Mouse (Mus musculus) ES-Bruce4 (cell line): ENCODE results near the gene Tango2. TPM values are rescaled to one million over a fixed set of nuclear protein-coding genes. Genes with fewer than 3 reads are reported as not detected.

Experiments
- H3K27ac ChIP-seq: 2 replicates; pipeline ENCODE4 v1.5.1; 2012; ENCODE audit warnings: low read length, inconsistent platforms; ENCODE audit not compliant: insufficient read depth
- H3K27me3 ChIP-seq: 2 replicates; pipeline ENCODE4 v1.6.1; 2012; ENCODE audit warnings: mild to moderate bottlenecking, low read length, inconsistent platforms; ENCODE audit not compliant: control insufficient read depth, poor library complexity, insufficient read depth, severe bottlenecking
- H3K36me3 ChIP-seq: 2 replicates; pipeline ENCODE4 v1.6.1; 2012; ENCODE audit warnings: inconsistent platforms, mild to moderate bottlenecking, low read length, moderate library complexity; ENCODE audit not compliant: control insufficient read depth, poor library complexity, insufficient read depth, severe bottlenecking
- H3K4me1 ChIP-seq: one replicate; pipeline ENCODE4 v1.8.1; 2011; ENCODE audit warnings: low read length; ENCODE audit not compliant: control insufficient read depth, insufficient read depth
- H3K4me3 ChIP-seq: 2 replicates; pipeline ENCODE4 v1.5.1; 2011; ENCODE audit warnings: low read depth, mild to moderate bottlenecking, low read length
- H3K9ac ChIP-seq: 2 replicates; pipeline ENCODE4 v1.6.1; 2012; ENCODE audit warnings: low read depth, mild to moderate bottlenecking, inconsistent platforms; ENCODE audit not compliant: poor library complexity, severe bottlenecking
- H3K9me3 ChIP-seq: replicated peaks from 2 replicates; pipeline ENCODE4 v1.6.1; 2012; ENCODE audit warnings: mild to moderate bottlenecking, low read length, inconsistent platforms; ENCODE audit not compliant: control insufficient read depth, poor library complexity, insufficient read depth, severe bottlenecking
- CTCF ChIP-seq: IDR thresholded peaks from one replicate; pipeline ENCODE4 v1.8.1; 2011; ENCODE audit warnings: low read depth, low read length
- EP300 ChIP-seq: IDR thresholded peaks from 2 replicates; pipeline ENCODE4 v1.6.1; 2011; ENCODE audit warnings: low read depth, low read length; ENCODE audit not compliant: insufficient read depth
- POLR2A ChIP-seq: IDR thresholded peaks from one replicate; pipeline ENCODE4 v1.8.1; 2011; ENCODE audit warnings: low read length; ENCODE audit not compliant: insufficient read depth
- polyA plus RNA-seq: library from polyadenylated mRNA; stranded (reverse); fragments of >200 nt; gene quantifications from 2 replicates; pipeline ENCODE4 v1.2.4, GENCODE M21; 2011; ENCODE audit warnings: low read depth; ENCODE audit not compliant: missing spikeins, insufficient read depth, insufficient read length

The Tango2 gene
- 19.3 and 21.3 TPM in 2 replicates for polyA plus RNA-seq

DNA sequence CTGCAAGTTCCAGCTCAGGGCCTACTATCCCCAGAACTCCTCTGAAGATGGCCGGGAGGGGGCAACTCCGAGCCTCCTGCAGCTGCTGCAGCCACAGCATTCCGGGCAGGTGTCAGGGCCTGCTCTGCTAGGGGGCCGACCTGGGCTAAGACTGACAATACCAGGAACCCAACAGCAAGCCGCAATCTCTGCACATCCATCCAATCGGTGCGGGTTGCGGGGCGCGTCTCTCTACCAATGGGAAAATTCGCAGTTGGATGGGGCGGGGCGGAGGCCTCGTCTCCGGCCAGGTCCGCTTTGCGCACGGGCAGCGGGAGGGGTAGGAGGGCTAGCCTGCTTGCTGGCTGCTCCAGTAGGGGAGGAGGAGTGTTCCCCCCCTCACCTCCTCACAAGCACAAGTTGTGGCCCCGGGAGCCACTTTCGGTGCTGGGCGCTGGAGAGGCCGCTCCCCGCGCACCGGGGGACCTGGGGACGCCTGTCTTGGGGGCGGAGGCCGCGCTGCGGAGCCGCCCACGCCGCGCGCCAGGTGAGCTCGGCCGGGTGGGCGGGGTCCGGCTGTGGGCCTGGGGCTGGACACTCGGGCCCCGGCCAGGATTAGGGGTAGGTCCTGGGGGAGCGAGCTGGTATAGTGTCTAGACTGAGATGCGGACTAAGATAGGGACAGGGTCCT lies at the start of gene Tango2, which contains the start of gene Arvcf:
Gene Tango2, minus strand, starts transcription at position 173 of the 670 bp plus-strand sequence.
Gene Arvcf, plus strand, starts transcription at position 252 of the 670 bp plus-strand sequence.
- H3K36me3 ChIP-seq: no peaks in the 10 kb centered on the region
- no peaks in the 10 kb centered on the region for H3K9me3 ChIP-seq
- H3K9ac ChIP-seq: peak within 1 kb of the TSS; percentile 59
- peak; percentile 75 for TF ChIP-seq POLR2A
- 0 out of 2 replicates have a peak, but pooled peaks have one; percentile 3 for TF ChIP-seq EP300
- peak; percentile 51 for TF ChIP-seq CTCF
- H3K4me3 ChIP-seq: peak within 1 kb of the TSS; percentile 75
- H3K27ac ChIP-seq: no peak within 1 kb of the TSS
- H3K4me1 ChIP-seq: no peaks in the 10 kb centered on the region
- no peaks in the 10 kb centered on the region for H3K27me3 ChIP-seq

DNA sequence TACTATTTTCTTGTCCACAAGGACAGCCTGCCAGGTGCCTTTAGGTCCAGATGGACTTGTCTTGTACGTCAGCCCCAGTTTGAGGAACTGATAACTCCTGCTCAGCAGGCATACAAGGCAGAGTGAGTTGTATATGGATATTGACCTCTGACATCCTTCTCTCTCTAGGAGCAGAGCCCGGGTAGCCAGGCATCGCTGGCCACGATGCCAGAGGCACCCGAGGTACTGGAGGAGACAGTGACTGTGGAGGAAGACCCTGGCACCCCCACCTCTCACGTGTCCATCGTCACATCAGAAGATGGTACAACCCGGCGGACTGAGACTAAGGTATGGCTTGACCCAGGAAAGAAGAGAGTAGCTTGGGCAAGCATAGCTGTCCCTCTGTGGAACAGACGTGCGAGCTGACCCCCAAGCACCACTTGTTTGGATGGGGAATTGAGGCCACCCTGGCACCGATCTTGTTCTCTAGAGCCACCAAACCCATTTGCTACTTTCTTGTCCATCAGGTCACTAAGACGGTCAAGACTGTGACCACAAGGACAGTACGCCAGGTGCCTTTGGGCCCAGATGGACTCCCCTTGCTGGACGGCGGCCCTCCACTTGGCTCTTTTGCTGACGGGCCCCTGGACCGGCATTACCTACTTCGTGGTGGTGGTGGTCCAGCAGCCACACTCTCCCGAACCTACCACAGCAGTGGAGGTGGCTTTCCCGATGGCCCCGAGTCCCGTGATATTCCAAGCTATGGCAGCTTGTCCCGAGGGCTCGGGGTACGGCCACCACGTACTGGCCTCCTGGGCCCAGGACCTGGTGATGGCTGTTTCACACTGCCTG lies 49.1 kb upstream of the Tango2 start:
- no peaks in the 10 kb centered on the region for H3K9me3 ChIP-seq
- no peak overlapping the region for H3K9ac ChIP-seq
- TF ChIP-seq POLR2A (no peak), CTCF (no peak), EP300 (no peak)
- no peak overlapping the region for H3K4me3 ChIP-seq
- H3K36me3 ChIP-seq: 0 out of 2 replicates have a peak, but pooled peaks cover 7% of the 10 kb centered on the region
- H3K4me1 ChIP-seq: peaks cover 16% of the 10 kb centered on the region
- H3K27me3 ChIP-seq: no peaks in the 10 kb centered on the region
- H3K27ac ChIP-seq: no peak overlapping the region

DNA sequence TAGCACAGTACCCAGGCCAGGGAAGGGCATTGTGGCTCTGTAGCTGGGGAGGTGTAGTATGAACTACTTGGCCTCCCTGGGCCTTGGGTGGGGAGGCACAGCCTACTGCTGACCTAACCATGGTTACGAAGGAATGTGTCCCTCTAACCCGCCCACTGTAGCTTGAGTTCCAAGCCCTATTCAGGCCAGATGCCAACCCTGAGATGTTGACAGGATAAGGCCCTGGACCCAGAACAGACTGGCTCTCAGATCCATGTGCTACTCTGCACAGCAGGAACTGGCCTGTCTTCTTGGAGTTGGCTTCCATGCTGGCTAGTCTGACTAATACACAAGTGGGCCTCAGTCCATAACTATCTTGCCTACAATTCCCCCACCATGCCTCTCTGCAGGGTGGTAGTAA lies 48.3 kb upstream of the Tango2 start:
- Histone ChIP-seq H3K27me3 (no peaks in the 10 kb centered on the region), H3K9ac (no peak overlapping the region), H3K27ac (no peak overlapping the region), H3K9me3 (no peaks in the 10 kb centered on the region), H3K36me3 (0 out of 2 replicates have a peak, but pooled peaks cover 7% of the 10 kb centered on the region), H3K4me1 (peaks cover 18% of the 10 kb centered on the region), H3K4me3 (no peak overlapping the region)
- TF ChIP-seq CTCF: no peak
- TF ChIP-seq EP300: no peak
- TF ChIP-seq POLR2A: no peak

DNA sequence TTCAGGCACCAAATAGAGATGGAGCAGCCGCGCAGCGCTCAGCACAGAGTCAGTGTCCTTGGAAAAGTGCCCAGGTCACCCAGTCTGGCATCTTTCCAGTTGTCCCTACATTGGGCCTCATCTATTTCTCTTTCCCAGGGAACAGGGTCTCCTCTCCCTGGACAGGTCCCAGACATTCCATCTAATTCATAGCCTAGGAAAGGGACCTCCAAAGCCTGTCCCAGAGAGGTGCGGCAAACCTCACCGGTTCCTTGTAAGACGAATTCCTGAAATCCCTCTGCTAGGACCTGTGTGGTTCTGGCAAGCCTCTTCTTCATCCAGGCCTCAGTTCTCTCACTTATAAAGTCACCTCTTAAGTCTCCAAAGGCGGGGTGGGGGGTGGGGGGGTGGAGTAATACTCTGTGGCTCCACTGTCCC lies 47.7 kb upstream of the Tango2 start:
- Histone ChIP-seq H3K4me1 (peaks cover 14% of the 10 kb centered on the region), H3K36me3 (0 out of 2 replicates have a peak, but pooled peaks cover 7% of the 10 kb centered on the region), H3K27me3 (no peaks in the 10 kb centered on the region), H3K9me3 (no peaks in the 10 kb centered on the region), H3K4me3 (no peak overlapping the region), H3K27ac (peak overlapping the region; percentile 39; the same call in 1 of the 2 replicates), H3K9ac (no peak overlapping the region)
- no peak for TF ChIP-seq EP300
- TF ChIP-seq POLR2A: no peak
- no peak for TF ChIP-seq CTCF

DNA sequence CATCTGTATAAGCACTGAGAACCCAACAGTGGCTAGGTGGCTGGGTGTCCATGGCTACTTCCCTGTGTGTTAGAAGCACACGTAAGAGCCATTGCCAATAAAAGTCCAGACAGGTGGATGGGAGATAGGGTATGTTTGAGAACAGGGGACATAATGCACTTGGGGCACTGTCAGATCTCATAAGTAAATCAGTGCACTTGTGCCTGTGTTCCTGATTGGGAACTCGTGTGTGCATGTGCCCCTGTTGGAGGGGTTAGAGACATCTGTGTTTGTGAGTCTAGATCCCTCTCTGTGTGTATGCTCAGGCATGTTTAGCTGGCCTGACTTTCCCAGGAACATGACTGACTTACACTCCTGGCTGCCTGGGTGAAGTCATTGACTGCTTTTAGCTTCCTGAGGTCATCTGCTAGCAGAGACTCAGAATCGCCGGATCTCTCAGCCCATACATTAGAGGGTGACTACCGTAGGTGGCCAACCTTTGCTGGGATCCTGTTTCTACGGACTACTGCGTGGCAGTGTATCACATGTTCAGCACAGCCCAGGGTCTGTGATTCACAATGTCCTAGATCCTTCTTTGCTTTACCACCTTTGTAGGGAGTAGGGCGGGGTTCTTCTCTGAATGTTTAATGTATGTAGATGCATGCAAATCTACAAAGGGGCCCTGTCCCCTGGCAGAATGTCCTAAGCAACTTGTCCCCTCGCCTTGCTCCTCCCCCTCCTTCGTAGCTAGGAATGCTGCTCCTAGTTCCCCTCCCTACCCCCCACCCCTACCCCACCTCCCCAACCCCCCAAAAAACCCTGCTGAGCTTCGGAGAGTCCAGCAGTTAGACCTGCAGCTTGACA lies 47.1 kb upstream of the Tango2 start:
- peak overlapping the region; percentile 26; the same call in 1 of the 2 replicates for H3K4me3 ChIP-seq
- H3K9ac ChIP-seq: 0 out of 2 replicates have a peak overlapping the region, but pooled peaks have one; percentile 17
- H3K36me3 ChIP-seq: 0 out of 2 replicates have a peak, but pooled peaks cover 7% of the 10 kb centered on the region
- H3K9me3 ChIP-seq: no peaks in the 10 kb centered on the region
- H3K27me3 ChIP-seq: no peaks in the 10 kb centered on the region
- H3K27ac ChIP-seq: peak overlapping the region; percentile 69
- H3K4me1 ChIP-seq: peaks cover 11% of the 10 kb centered on the region
- TF ChIP-seq CTCF (no peak), POLR2A (peak; percentile 14), EP300 (peak; percentile 55; the same call in 1 of the 2 replicates)
